Mouse (Mus musculus) cerebral cortex, adult 2 months (tissue): ENCODE measurements around the gene Mylk4.

Experiments
- WGBS: fragments of 180-500 bp; shearing (Covaris S2); methylation state at CpG from one replicate; pipeline ENCODE4 v1.1.7; 2018; 5-methylcytosine and 5-hydroxymethylcytosine counted together

The Mylk4 gene

GRCm38 (mm10) chr13:32706651-32707288 is 77.0 kb downstream of the Mylk4 start:
- 73% methylated on average over 10 of the region's 10 CpGs for WGBS

GRCm38 (mm10) chr13:32705315-32705714 is 78.4 kb downstream of the Mylk4 start:
- WGBS = 54% methylated on average over 1 of the region's 1 CpGs

GRCm38 (mm10) chr13:32704911-32705310 is 78.8 kb downstream of the Mylk4 start:
- 70% methylated on average over 2 of the region's 2 CpGs for WGBS

- WGBS = 84% methylated on average over 1 of the region's 1 CpGs
Observed at GRCm38 (mm10) chr13:32701564-32701963, 82.2 kb downstream of the Mylk4 start.

GRCm38 (mm10) chr13:32699376-32699775 is 84.4 kb downstream of the Mylk4 start:
- 94% methylated on average over 1 of the region's 1 CpGs for WGBS

GRCm38 (mm10) chr13:32698956-32699355 is 84.8 kb downstream of the Mylk4 start:
- 98% methylated on average over 3 of the region's 3 CpGs for WGBS

GRCm38 (mm10) chr13:32693886-32694455 is 89.8 kb downstream of the Mylk4 start:
- WGBS = 81% methylated on average over 6 of the region's 6 CpGs

- whole genome bisulfite sequencing = 76% methylated on average over 1 of the region's 1 CpGs
Observed at GRCm38 (mm10) chr13:32692563-32692962, 91.2 kb downstream of the Mylk4 start.

GRCm38 (mm10) chr13:32690279-32690678 is 93.5 kb downstream of the Mylk4 start:
- 95% methylated on average over 3 of the region's 3 CpGs for WGBS

GRCm38 (mm10) chr13:32680868-32681515 is 102.8 kb downstream of the Mylk4 start:
- WGBS = 27% methylated on average over 12 of the region's 12 CpGs

GRCm38 (mm10) chr13:32680121-32680551 is 103.6 kb downstream of the Mylk4 start:
- WGBS = 83% methylated on average over 12 of the region's 12 CpGs

GRCm38 (mm10) chr13:32678998-32679397 is 104.8 kb downstream of the Mylk4 start:
- WGBS = 55% methylated on average over 5 of the region's 5 CpGs

- WGBS = 76% methylated on average over 7 of the region's 7 CpGs
Observed at GRCm38 (mm10) chr13:32670782-32671181, 113.0 kb downstream of the Mylk4 start.

GRCm38 (mm10) chr13:32668296-32668695 is 115.5 kb downstream of the Mylk4 start:
- 61% methylated on average over 3 of the region's 3 CpGs for WGBS

GRCm38 (mm10) chr13:32667386-32667785 is 116.4 kb downstream of the Mylk4 start:
- 83% methylated on average over 4 of the region's 4 CpGs for WGBS

- WGBS = 82% methylated on average over 3 of the region's 3 CpGs
Observed at GRCm38 (mm10) chr13:32662041-32662440, 121.7 kb downstream of the Mylk4 start.

- 65% methylated on average over 4 of the region's 4 CpGs for WGBS
Observed at GRCm38 (mm10) chr13:32660294-32660693, 123.5 kb downstream of the Mylk4 start.

- whole genome bisulfite sequencing = 88% methylated on average over 5 of the region's 5 CpGs
Observed at GRCm38 (mm10) chr13:32659271-32659670, 124.5 kb downstream of the Mylk4 start.

- 59% methylated on average over 2 of the region's 2 CpGs for WGBS
Observed at GRCm38 (mm10) chr13:32657583-32657982, 126.2 kb downstream of the Mylk4 start.
